Mouse (Mus musculus): ENCODE data around the gene Parp9. TPM values are rescaled to one million over a fixed set of nuclear protein-coding genes. Genes with fewer than 3 reads are reported as not detected.
"Not testable (repeated sequence)": the region's sequence is repeated elsewhere in the genome, so short reads cannot be mapped to it uniquely, and the experiment has no call there.

The Parp9 gene
- polyA plus RNA-seq, 1 experiment from 2014 or later, result 5.0 TPM

- H3K27ac ChIP-seq (ENCODE audit: low read length); H3K4me1 ChIP-seq (ENCODE audit: insufficient read depth, low read length); H3K36me3 ChIP-seq (ENCODE audit: insufficient read depth, low read length); H3K4me3 ChIP-seq (ENCODE audit: low read length); H3K27me3 ChIP-seq (ENCODE audit: insufficient read depth, low read length); H3K9me3 ChIP-seq (ENCODE audit: low read length); H3K4me2 ChIP-seq (replicated peaks; ENCODE audit: low read depth, low read length); ATAC-seq (ENCODE audit: low FRiP score, low TSS enrichment); H3K9ac ChIP-seq (replicated peaks; ENCODE audit: low read length): not testable (repeated sequence)
- WGBS, result 23% methylated on average over 3 of the region's 4 CpGs
These were observed 27.7 kb downstream of the Parp9 start for GRCm38 (mm10) chr16:35965991-35966390.

- H3K4me3 ChIP-seq (ENCODE audit: low read length), result no peak overlapping the region
- H3K4me1 ChIP-seq (ENCODE audit: insufficient read depth, low read length), result peaks cover 8% of the 10 kb centered on the region; the same call in 1 of the 2 replicates
- WGBS, result 56% methylated on average over 5 of the region's 5 CpGs
- no peak overlapping the region for H3K27ac ChIP-seq (ENCODE audit: low read length)
- H3K4me2 ChIP-seq (replicated peaks; ENCODE audit: low read depth, low read length), result no peak overlapping the region
- H3K36me3 ChIP-seq (ENCODE audit: insufficient read depth, low read length), result no peaks in the 10 kb centered on the region
- no peak overlapping the region for H3K9ac ChIP-seq (replicated peaks; ENCODE audit: low read length)
- no peaks in the 10 kb centered on the region for H3K9me3 ChIP-seq (ENCODE audit: low read length)
- ATAC-seq (ENCODE audit: low FRiP score, low TSS enrichment), result no peak
- no peaks in the 10 kb centered on the region for H3K27me3 ChIP-seq (ENCODE audit: insufficient read depth, low read length)
These were observed 28.3 kb downstream of the Parp9 start for GRCm38 (mm10) chr16:35966411-35967115.

GRCm38 (mm10) chr16:35967319-35967718 is 29.0 kb downstream of the Parp9 start:
- H3K36me3 ChIP-seq (ENCODE audit: insufficient read depth, low read length), result no peaks in the 10 kb centered on the region
- no peak for ATAC-seq (ENCODE audit: low FRiP score, low TSS enrichment)
- 84% methylated on average over 4 of the region's 4 CpGs for WGBS

GRCm38 (mm10) chr16:35968149-35968548 is 29.9 kb downstream of the Parp9 start:
- no peak for ATAC-seq (ENCODE audit: low FRiP score, low TSS enrichment)

More at GRCm38 (mm10) chr16:35967319-35967718, 29.0 kb downstream of the Parp9 start:
- Histone ChIP-seq H3K27ac (ENCODE audit: low read length) (no peak overlapping the region), H3K4me1 (ENCODE audit: insufficient read depth, low read length) (peaks cover 8% of the 10 kb centered on the region; the same call in 1 of the 2 replicates), H3K9ac (replicated peaks; ENCODE audit: low read length) (no peak overlapping the region), H3K4me2 (replicated peaks; ENCODE audit: low read depth, low read length) (no peak overlapping the region), H3K9me3 (ENCODE audit: low read length) (no peaks in the 10 kb centered on the region), H3K27me3 (ENCODE audit: insufficient read depth, low read length) (no peaks in the 10 kb centered on the region), H3K4me3 (ENCODE audit: low read length) (no peak overlapping the region)

GRCm38 (mm10) chr16:35974021-35974420 is 35.8 kb downstream of the Parp9 start:
- Histone ChIP-seq H3K27me3 (ENCODE audit: insufficient read depth, low read length) (no peaks in the 10 kb centered on the region), H3K27ac (ENCODE audit: low read length) (no peak overlapping the region), H3K9ac (replicated peaks; ENCODE audit: low read length) (no peak overlapping the region), H3K4me3 (ENCODE audit: low read length) (no peak overlapping the region), H3K4me2 (replicated peaks; ENCODE audit: low read depth, low read length) (no peak overlapping the region), H3K9me3 (ENCODE audit: low read length) (no peaks in the 10 kb centered on the region), H3K36me3 (ENCODE audit: insufficient read depth, low read length) (no peaks in the 10 kb centered on the region), H3K4me1 (ENCODE audit: insufficient read depth, low read length) (no peaks in the 10 kb centered on the region)
- ATAC-seq (ENCODE audit: low FRiP score, low TSS enrichment), result no peak
- 11% methylated on average over 1 of the region's 1 CpGs for WGBS

More at GRCm38 (mm10) chr16:35968149-35968548, 29.9 kb downstream of the Parp9 start:
- Histone ChIP-seq H3K36me3 (ENCODE audit: insufficient read depth, low read length) (no peaks in the 10 kb centered on the region), H3K27me3 (ENCODE audit: insufficient read depth, low read length) (no peaks in the 10 kb centered on the region), H3K4me1 (ENCODE audit: insufficient read depth, low read length) (peaks cover 8% of the 10 kb centered on the region; the same call in 1 of the 2 replicates), H3K9ac (replicated peaks; ENCODE audit: low read length) (no peak overlapping the region), H3K4me2 (replicated peaks; ENCODE audit: low read depth, low read length) (no peak overlapping the region), H3K4me3 (ENCODE audit: low read length) (no peak overlapping the region), H3K9me3 (ENCODE audit: low read length) (no peaks in the 10 kb centered on the region), H3K27ac (ENCODE audit: low read length) (no peak overlapping the region)
- WGBS, result 23% methylated on average over 2 of the region's 2 CpGs

GRCm38 (mm10) chr16:35978450-35978849 is 40.2 kb downstream of the Parp9 start, which contains the start of gene Kpna1:
TSS of gene Kpna1 (plus strand) at chr16:35978750.
- H3K27ac ChIP-seq (ENCODE audit: low read length); H3K36me3 ChIP-seq (ENCODE audit: insufficient read depth, low read length); H3K4me1 ChIP-seq (ENCODE audit: insufficient read depth, low read length); H3K9me3 ChIP-seq (ENCODE audit: low read length); H3K27me3 ChIP-seq (ENCODE audit: insufficient read depth, low read length); H3K4me3 ChIP-seq (ENCODE audit: low read length); H3K9ac ChIP-seq (replicated peaks; ENCODE audit: low read length); H3K4me2 ChIP-seq (replicated peaks; ENCODE audit: low read depth, low read length); ATAC-seq (ENCODE audit: low FRiP score, low TSS enrichment): not testable (repeated sequence)
- 89% methylated on average over 1 of the region's 1 CpGs for WGBS

- H3K9me3 ChIP-seq (ENCODE audit: low read length), result no peaks in the 10 kb centered on the region
- H3K4me2 ChIP-seq (replicated peaks; ENCODE audit: low read depth, low read length), result no peak overlapping the region
- H3K36me3 ChIP-seq (ENCODE audit: insufficient read depth, low read length), result no peaks in the 10 kb centered on the region
- peak; percentile 94 for ATAC-seq (ENCODE audit: low FRiP score, low TSS enrichment)
- no peak overlapping the region for H3K27ac ChIP-seq (ENCODE audit: low read length)
- H3K4me3 ChIP-seq (ENCODE audit: low read length), result no peak overlapping the region
- no peaks in the 10 kb centered on the region for H3K27me3 ChIP-seq (ENCODE audit: insufficient read depth, low read length)
- H3K4me1 ChIP-seq (ENCODE audit: insufficient read depth, low read length), result peaks cover 13% of the 10 kb centered on the region
- WGBS, result 50% methylated on average over 19 of the region's 19 CpGs
- no peak overlapping the region for H3K9ac ChIP-seq (replicated peaks; ENCODE audit: low read length)
These were observed 43.1 kb downstream of the Parp9 start for GRCm38 (mm10) chr16:35981363-35981821.

GRCm38 (mm10) chr16:35982506-35982901 is 44.2 kb downstream of the Parp9 start:
- no peaks in the 10 kb centered on the region for H3K27me3 ChIP-seq (ENCODE audit: insufficient read depth, low read length)
- 3% methylated on average over 15 of the region's 15 CpGs for WGBS
- H3K4me3 ChIP-seq (ENCODE audit: low read length), result peak overlapping the region; percentile 84
- H3K27ac ChIP-seq (ENCODE audit: low read length), result no peak overlapping the region
- no peaks in the 10 kb centered on the region for H3K36me3 ChIP-seq (ENCODE audit: insufficient read depth, low read length)
- ATAC-seq (ENCODE audit: low FRiP score, low TSS enrichment), result 0 out of 2 replicates have a peak, but pooled peaks have one; percentile 0
- H3K4me1 ChIP-seq (ENCODE audit: insufficient read depth, low read length), result peaks cover 13% of the 10 kb centered on the region
- H3K9ac ChIP-seq (replicated peaks; ENCODE audit: low read length), result peak overlapping the region; percentile 91
- H3K4me2 ChIP-seq (replicated peaks; ENCODE audit: low read depth, low read length), result peak overlapping the region; percentile 67
- H3K9me3 ChIP-seq (ENCODE audit: low read length), result no peaks in the 10 kb centered on the region

- peak; percentile 95 for ATAC-seq (ENCODE audit: low FRiP score, low TSS enrichment)
- H3K4me2 ChIP-seq (replicated peaks; ENCODE audit: low read depth, low read length), result peak overlapping the region; percentile 67
These were observed 44.7 kb downstream of the Parp9 start for GRCm38 (mm10) chr16:35982902-35983516.

More at GRCm38 (mm10) chr16:35982902-35983516, 44.7 kb downstream of the Parp9 start:
- Histone ChIP-seq H3K9ac (replicated peaks; ENCODE audit: low read length) (peak overlapping the region; percentile 91), H3K4me1 (ENCODE audit: insufficient read depth, low read length) (peaks cover 13% of the 10 kb centered on the region), H3K27ac (ENCODE audit: low read length) (peak overlapping the region; percentile 99), H3K27me3 (ENCODE audit: insufficient read depth, low read length) (no peaks in the 10 kb centered on the region), H3K36me3 (ENCODE audit: insufficient read depth, low read length) (no peaks in the 10 kb centered on the region), H3K9me3 (ENCODE audit: low read length) (no peaks in the 10 kb centered on the region), H3K4me3 (ENCODE audit: low read length) (peak overlapping the region; percentile 84)
- WGBS, result under 1% methylated on average over 52 of the region's 54 CpGs
